Mouse (Mus musculus): ENCODE results near the gene Itpk1. TPM values are rescaled to one million over a fixed set of nuclear protein-coding genes. Genes with fewer than 3 reads are reported as not detected.

Itpk1 gene
- polyA plus RNA-seq, 1 experiment from 2014 or later: 8.9 TPM

GRCm38 (mm10) chr12:102729855-102730797 is 25.4 kb upstream of the Itpk1 start:
- peak; percentile 95 for ATAC-seq (ENCODE audit: insufficient number of reproducible peaks, insufficient read depth, low FRiP score, low TSS enrichment, low read depth)
- H3K9ac ChIP-seq (replicated peaks): 0 out of 2 replicates have a peak overlapping the region, but pooled peaks have one; percentile 34
- peak overlapping the region; percentile 97 for H3K27ac ChIP-seq
- 29% methylated on average over 26 of the region's 26 CpGs for WGBS
- peak overlapping the region; percentile 53 for H3K4me2 ChIP-seq
- H3K36me3 ChIP-seq: no peaks in the 10 kb centered on the region
- peaks cover 22% of the 10 kb centered on the region for H3K4me1 ChIP-seq (replicated peaks)
- H3K4me3 ChIP-seq (replicated peaks): peak overlapping the region; percentile 26
- H3K27me3 ChIP-seq: no peaks in the 10 kb centered on the region
- H3K9me3 ChIP-seq: no peaks in the 10 kb centered on the region

GRCm38 (mm10) chr12:102725761-102726175 is 21.0 kb upstream of the Itpk1 start:
- H3K9ac ChIP-seq (replicated peaks): no peak overlapping the region
- H3K27ac ChIP-seq: no peak overlapping the region
- H3K9me3 ChIP-seq: no peaks in the 10 kb centered on the region
- H3K4me2 ChIP-seq: no peak overlapping the region
- ATAC-seq (ENCODE audit: insufficient number of reproducible peaks, insufficient read depth, low FRiP score, low TSS enrichment, low read depth): no peak
- no peaks in the 10 kb centered on the region for H3K27me3 ChIP-seq
- H3K4me1 ChIP-seq (replicated peaks): peaks cover 10% of the 10 kb centered on the region
- no peaks in the 10 kb centered on the region for H3K36me3 ChIP-seq
- no peak overlapping the region for H3K4me3 ChIP-seq (replicated peaks)
- WGBS: 79% methylated on average over 7 of the region's 7 CpGs

GRCm38 (mm10) chr12:102725146-102725545 is 20.4 kb upstream of the Itpk1 start:
- ATAC-seq (ENCODE audit: insufficient number of reproducible peaks, insufficient read depth, low FRiP score, low TSS enrichment, low read depth): no peak
- no peaks in the 10 kb centered on the region for H3K9me3 ChIP-seq
- 90% methylated on average over 6 of the region's 6 CpGs for WGBS

GRCm38 (mm10) chr12:102723861-102724260 is 19.1 kb upstream of the Itpk1 start:
- no peak for ATAC-seq (ENCODE audit: insufficient number of reproducible peaks, insufficient read depth, low FRiP score, low TSS enrichment, low read depth)
- Histone ChIP-seq H3K4me3 (replicated peaks) (no peak overlapping the region), H3K4me1 (replicated peaks) (peaks cover 9% of the 10 kb centered on the region), H3K9ac (replicated peaks) (no peak overlapping the region), H3K36me3 (no peaks in the 10 kb centered on the region), H3K27ac (no peak overlapping the region), H3K4me2 (no peak overlapping the region), H3K27me3 (no peaks in the 10 kb centered on the region), H3K9me3 (no peaks in the 10 kb centered on the region)
- WGBS: 61% methylated on average over 6 of the region's 6 CpGs

More at GRCm38 (mm10) chr12:102725146-102725545, 20.4 kb upstream of the Itpk1 start:
- Histone ChIP-seq H3K27me3 (no peaks in the 10 kb centered on the region), H3K36me3 (no peaks in the 10 kb centered on the region), H3K4me2 (no peak overlapping the region), H3K27ac (no peak overlapping the region), H3K4me1 (replicated peaks) (peaks cover 6% of the 10 kb centered on the region), H3K4me3 (replicated peaks) (no peak overlapping the region), H3K9ac (replicated peaks) (no peak overlapping the region)

GRCm38 (mm10) chr12:102722966-102723365 is 18.2 kb upstream of the Itpk1 start:
- Histone ChIP-seq H3K9ac (replicated peaks) (no peak overlapping the region), H3K27me3 (no peaks in the 10 kb centered on the region), H3K27ac (no peak overlapping the region), H3K9me3 (no peaks in the 10 kb centered on the region), H3K4me2 (no peak overlapping the region), H3K4me3 (replicated peaks) (no peak overlapping the region), H3K4me1 (replicated peaks) (peaks cover 9% of the 10 kb centered on the region), H3K36me3 (no peaks in the 10 kb centered on the region)
- WGBS: 77% methylated on average over 8 of the region's 8 CpGs
- ATAC-seq (ENCODE audit: insufficient number of reproducible peaks, insufficient read depth, low FRiP score, low TSS enrichment, low read depth): no peak

GRCm38 (mm10) chr12:102722451-102722850 is 17.7 kb upstream of the Itpk1 start:
- no peak overlapping the region for H3K4me2 ChIP-seq
- 58% methylated on average over 11 of the region's 11 CpGs for WGBS
- H3K4me1 ChIP-seq (replicated peaks): peaks cover 9% of the 10 kb centered on the region
- ATAC-seq (ENCODE audit: insufficient number of reproducible peaks, insufficient read depth, low FRiP score, low TSS enrichment, low read depth): 0 out of 2 replicates have a peak, but pooled peaks have one; percentile 24
- H3K9me3 ChIP-seq: no peaks in the 10 kb centered on the region
- H3K4me3 ChIP-seq (replicated peaks): no peak overlapping the region
- no peak overlapping the region for H3K27ac ChIP-seq
- no peaks in the 10 kb centered on the region for H3K36me3 ChIP-seq
- H3K9ac ChIP-seq (replicated peaks): no peak overlapping the region
- H3K27me3 ChIP-seq: no peaks in the 10 kb centered on the region

- Histone ChIP-seq H3K4me1 (replicated peaks) (peaks cover 9% of the 10 kb centered on the region), H3K36me3 (no peaks in the 10 kb centered on the region), H3K4me3 (replicated peaks) (no peak overlapping the region), H3K27me3 (no peaks in the 10 kb centered on the region), H3K9me3 (no peaks in the 10 kb centered on the region), H3K9ac (replicated peaks) (no peak overlapping the region), H3K27ac (no peak overlapping the region), H3K4me2 (peak overlapping the region; percentile 39)
- ATAC-seq (ENCODE audit: insufficient number of reproducible peaks, insufficient read depth, low FRiP score, low TSS enrichment, low read depth): peak; percentile 50; the same call in 1 of the 2 replicates
- 31% methylated on average over 13 of the region's 13 CpGs for WGBS
Measured at GRCm38 (mm10) chr12:102719552-102720315, 15.0 kb upstream of the Itpk1 start.

- H3K9me3 ChIP-seq: no peaks in the 10 kb centered on the region
- H3K4me2 ChIP-seq: no peak overlapping the region
- WGBS: 84% methylated on average over 10 of the region's 10 CpGs
- no peak overlapping the region for H3K27ac ChIP-seq
- no peaks in the 10 kb centered on the region for H3K36me3 ChIP-seq
- H3K4me1 ChIP-seq (replicated peaks): peaks cover 35% of the 10 kb centered on the region
- no peak overlapping the region for H3K9ac ChIP-seq (replicated peaks)
- H3K4me3 ChIP-seq (replicated peaks): no peak overlapping the region
- no peaks in the 10 kb centered on the region for H3K27me3 ChIP-seq
- ATAC-seq (ENCODE audit: insufficient number of reproducible peaks, insufficient read depth, low FRiP score, low TSS enrichment, low read depth): no peak
Measured at GRCm38 (mm10) chr12:102714654-102715395, 10.1 kb upstream of the Itpk1 start.

- Histone ChIP-seq H3K9me3 (no peaks in the 10 kb centered on the region), H3K27me3 (no peaks in the 10 kb centered on the region), H3K4me2 (no peak overlapping the region), H3K9ac (replicated peaks) (no peak overlapping the region), H3K36me3 (no peaks in the 10 kb centered on the region), H3K4me3 (replicated peaks) (no peak overlapping the region), H3K4me1 (replicated peaks) (peaks cover 31% of the 10 kb centered on the region), H3K27ac (no peak overlapping the region)
- no peak for ATAC-seq (ENCODE audit: insufficient number of reproducible peaks, insufficient read depth, low FRiP score, low TSS enrichment, low read depth)
- 75% methylated on average over 2 of the region's 2 CpGs for WGBS
Measured at GRCm38 (mm10) chr12:102714116-102714515, 9.4 kb upstream of the Itpk1 start.

GRCm38 (mm10) chr12:102713153-102713865 is 8.6 kb upstream of the Itpk1 start:
- Histone ChIP-seq H3K9ac (replicated peaks) (no peak overlapping the region), H3K4me2 (peak overlapping the region; percentile 11; the same call in 1 of the 2 replicates), H3K4me1 (replicated peaks) (peaks cover 30% of the 10 kb centered on the region), H3K36me3 (no peaks in the 10 kb centered on the region), H3K9me3 (no peaks in the 10 kb centered on the region), H3K4me3 (replicated peaks) (no peak overlapping the region), H3K27ac (0 out of 2 replicates have a peak overlapping the region, but pooled peaks have one; percentile 0), H3K27me3 (no peaks in the 10 kb centered on the region)
- ATAC-seq (ENCODE audit: insufficient number of reproducible peaks, insufficient read depth, low FRiP score, low TSS enrichment, low read depth): no peak
- 56% methylated on average over 20 of the region's 20 CpGs for WGBS

Measured in limb, embryonic 12.5 days (tissue).